Mouse (Mus musculus) kidney, adult 9 months (tissue): ENCODE data around the gene Asic4.

Experiments
- DNase-seq: peaks from one replicate; pipeline ENCODE4 v3.0.0; 2022

Asic4 gene

GRCm38 (mm10) chr1:75467215-75467927 lies 17.1 kb downstream of the Asic4 start:
- peak; percentile 80 for DNase-seq

DNA sequence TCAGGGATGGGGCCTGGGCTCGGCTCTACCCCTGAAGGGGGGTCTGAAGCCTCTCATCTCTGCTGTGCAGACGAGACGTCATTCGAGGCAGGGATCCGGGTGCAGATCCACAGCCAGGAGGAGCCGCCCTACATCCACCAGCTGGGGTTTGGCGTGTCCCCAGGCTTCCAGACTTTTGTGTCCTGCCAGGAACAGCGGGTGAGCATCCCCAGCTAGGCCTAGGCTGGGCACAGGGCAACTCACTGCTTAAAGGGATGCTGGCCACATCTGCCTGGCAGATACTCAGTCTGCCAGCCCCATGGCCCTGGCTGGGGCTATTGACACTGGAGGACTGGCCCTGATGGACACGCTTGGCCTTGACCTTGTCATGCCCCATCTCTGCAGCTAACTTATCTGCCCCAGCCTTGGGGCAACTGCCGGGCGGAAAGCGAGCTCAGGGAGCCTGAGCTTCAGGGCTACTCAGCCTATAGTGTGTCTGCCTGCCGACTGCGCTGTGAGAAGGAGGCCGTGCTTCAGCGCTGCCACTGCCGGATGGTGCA lies 19.1 kb downstream of the Asic4 start:
- no peak for DNase-seq

GRCm38 (mm10) chr1:75476441-75476840 lies 26.2 kb downstream of the Asic4 start:
- DNase-seq = no peak

DNA sequence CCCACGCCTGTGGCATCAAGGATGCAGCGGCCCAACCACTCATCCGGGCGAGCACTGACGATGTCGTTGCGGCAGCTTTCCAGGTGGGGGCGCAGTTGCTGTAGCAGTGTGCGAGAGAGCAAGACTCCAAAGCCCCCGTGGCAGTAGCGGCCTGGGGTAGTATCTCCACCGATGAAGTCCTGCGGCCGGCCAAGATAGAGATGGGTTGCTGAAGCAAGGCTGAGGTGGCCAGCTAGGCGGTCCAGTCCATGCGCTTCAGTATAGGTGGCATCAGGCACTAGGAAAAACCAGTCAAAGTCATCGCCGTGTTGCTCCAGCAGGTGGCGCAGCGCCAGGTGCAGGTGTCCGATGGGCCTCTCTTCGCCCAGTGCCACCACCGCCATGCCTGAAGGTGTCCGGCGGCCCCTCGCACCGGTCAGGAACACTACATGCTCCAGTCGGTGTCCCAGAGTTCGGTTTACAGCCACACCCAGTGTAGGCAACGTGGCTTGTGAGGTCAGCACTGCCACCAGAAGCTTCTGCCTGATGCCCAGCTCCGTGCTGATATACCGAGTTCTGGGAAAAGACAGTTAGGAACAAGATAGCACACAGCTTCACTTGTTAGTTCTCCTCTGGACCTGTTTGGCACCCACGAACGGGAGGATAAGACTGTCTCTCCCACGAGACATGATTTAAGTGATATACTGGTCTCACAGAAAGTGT lies 27.2 kb downstream of the Asic4 start:
- peak; percentile 90 for DNase-seq

GRCm38 (mm10) chr1:75477966-75478290 lies 27.7 kb downstream of the Asic4 start:
- DNase-seq = no peak

- DNase-seq = peak; percentile 54
These were observed 28.3 kb downstream of the Asic4 start for GRCm38 (mm10) chr1:75478497-75478896.

DNA sequence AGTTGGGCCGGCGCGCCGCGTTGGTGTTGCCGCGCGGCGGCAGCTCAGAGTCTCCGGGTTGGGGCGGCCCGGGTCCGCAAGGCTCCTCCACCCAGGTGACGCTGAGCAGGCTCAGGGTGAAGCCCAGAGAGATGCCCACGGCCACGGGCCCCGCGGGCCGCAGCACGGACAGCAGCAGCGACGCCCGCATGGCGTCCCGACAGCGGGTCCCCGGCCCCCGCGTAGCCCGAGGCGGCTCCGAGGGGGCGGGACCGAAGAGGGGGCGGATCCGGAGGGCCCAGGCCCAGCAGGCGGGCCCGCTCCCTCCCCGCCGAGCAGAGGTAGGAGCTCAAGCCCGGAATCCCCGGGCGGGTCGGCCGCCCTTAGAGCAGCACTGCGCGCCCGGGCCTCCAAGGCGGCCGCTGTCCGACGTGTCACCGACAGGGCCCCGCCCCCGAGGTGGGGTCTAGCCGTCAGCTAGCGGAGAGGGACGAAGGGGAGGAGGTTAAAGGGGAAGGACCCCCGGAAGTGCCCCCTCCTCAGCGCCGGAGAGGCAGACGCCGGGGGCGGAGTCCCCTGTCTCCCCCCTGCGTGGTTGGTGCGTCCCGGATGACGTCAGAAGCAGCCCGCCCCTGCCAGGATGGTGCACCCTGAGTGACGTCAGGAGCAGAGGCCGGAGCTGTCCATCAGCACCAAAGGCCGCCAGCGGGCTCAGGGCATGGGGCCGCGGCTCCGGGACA lies 28.8 kb downstream of the Asic4 start, which contains the start of the genes Chpf and Tmem198:
Gene Chpf (minus strand): TSS at position 392 of the 719 bp plus-strand sequence.
Gene Tmem198 (plus strand): TSS at position 617 of the 719 bp plus-strand sequence.
- DNase-seq = peak; percentile 98

GRCm38 (mm10) chr1:75479635-75479989 lies 29.4 kb downstream of the Asic4 start:
- DNase-seq = no peak

GRCm38 (mm10) chr1:75480036-75480435 lies 29.8 kb downstream of the Asic4 start:
- no peak for DNase-seq

DNA sequence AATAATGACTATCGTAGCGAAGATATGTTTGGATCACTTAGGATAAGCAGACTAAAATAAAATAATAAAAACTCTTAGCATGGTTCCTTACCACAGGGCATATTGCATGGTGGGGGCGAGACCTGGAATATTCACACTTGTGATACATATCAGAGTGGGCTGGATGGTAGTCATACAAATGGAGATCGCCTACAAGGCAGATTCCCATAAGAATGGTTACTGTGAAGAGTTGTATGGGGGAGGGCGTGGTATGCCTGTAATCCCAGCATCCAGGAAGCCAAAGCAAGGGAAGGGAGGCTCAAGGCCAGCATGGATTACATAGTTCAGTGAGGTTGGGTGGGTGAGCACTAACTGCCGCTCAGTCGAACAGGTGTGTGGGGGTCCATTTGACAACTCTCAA lies 30.5 kb downstream of the Asic4 start:
- DNase-seq = no peak

GRCm38 (mm10) chr1:75486561-75486960 lies 36.3 kb downstream of the Asic4 start:
- peak; percentile 43 for DNase-seq

GRCm38 (mm10) chr1:75487040-75487404 lies 36.8 kb downstream of the Asic4 start:
- DNase-seq = no peak

- peak; percentile 88 for DNase-seq
These were observed 37.3 kb downstream of the Asic4 start for GRCm38 (mm10) chr1:75487405-75488161.

- DNase-seq = no peak
These were observed 40.7 kb downstream of the Asic4 start for GRCm38 (mm10) chr1:75490785-75491551.

GRCm38 (mm10) chr1:75492579-75493170 lies 42.4 kb downstream of the Asic4 start:
- no peak for DNase-seq

DNA sequence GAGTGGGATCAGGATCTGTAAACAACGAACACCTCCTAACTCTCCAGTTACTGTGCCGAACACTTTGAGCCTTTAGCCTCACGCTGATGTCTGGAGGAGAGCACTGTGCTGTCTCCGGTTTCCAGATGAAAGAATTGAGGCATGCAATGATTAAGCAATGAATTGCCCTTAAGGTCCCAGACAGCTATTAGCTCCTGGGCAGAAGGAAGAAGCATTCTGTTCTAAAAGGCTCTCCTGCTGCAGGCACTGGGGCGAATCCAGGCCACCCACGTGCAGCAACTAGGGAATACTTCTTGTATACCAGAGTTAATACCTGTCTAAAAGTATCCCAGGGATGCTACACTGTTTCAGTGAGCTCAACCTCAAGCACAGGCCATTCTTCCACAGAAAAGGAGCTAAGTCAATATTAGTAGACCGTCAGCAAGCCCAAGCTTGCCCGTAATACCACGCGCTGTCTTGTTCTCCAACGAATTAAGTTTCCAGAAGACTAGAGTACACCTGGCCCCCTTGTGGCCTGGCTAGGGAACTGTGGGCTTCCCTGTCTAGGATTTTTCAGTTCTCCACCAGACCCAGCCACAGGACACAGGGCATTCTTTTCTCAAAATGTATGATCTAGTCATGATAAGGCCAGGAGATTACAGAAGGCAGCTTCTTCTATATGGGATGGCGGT lies 44.8 kb downstream of the Asic4 start:
- DNase-seq = peak; percentile 55

- no peak for DNase-seq
These were observed 48.7 kb downstream of the Asic4 start for GRCm38 (mm10) chr1:75498897-75499296.

GRCm38 (mm10) chr1:75499441-75499840 lies 49.2 kb downstream of the Asic4 start:
- DNase-seq = no peak

DNA sequence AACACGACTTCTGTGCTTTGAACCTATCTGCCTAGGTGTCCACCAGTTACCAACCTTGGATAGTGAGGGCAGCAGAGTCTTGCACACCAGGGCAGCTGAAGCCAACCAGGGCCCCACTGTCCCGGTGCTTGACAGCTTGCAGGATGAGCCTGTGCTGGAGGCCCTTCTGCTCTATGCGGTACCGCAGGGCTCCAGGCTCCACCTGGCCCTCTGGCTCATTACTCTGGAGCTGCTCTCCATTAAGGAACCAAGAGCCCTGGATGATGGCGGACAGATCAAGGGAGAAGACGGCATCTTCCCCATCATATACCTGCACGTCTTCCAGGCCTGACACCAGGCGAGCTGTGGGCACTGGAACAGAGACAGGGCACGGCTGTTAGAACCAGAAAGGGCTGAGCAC lies 51.7 kb downstream of the Asic4 start:
- DNase-seq = no peak

DNA sequence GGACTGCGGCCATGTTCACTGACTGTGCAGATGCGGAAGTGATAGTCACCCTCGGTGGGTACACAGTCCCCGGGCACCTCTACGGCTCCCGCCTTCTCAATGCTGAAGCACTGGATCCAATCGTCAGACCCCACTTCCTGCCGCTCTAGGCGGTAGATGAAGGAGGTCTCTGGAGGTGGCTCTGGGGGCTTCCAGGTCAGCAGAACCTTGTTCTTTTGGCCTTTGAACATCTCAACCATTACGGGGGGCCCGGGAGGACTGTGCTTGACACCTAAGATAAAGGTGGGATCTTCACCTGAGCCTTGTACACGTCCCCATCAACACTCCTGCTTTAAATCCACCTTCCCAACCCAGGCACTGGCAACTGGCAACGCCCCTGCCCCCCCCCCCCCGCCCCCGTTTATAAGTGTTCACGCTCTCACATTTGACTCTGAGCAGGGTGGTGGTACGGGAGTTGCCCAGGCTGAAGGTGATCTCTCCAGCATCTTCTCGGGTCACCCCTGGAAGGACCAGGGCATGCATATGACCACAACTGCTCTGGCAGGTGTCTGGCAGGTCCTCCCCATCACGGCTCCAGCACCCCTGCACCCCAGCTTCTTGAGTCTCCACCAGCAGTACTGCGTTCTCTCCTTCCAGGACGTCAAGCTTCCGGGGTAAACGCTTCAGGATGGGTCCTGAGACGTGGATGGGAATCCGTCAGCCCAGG lies 52.9 kb downstream of the Asic4 start:
- DNase-seq = no peak

GRCm38 (mm10) chr1:75503651-75503980 lies 53.4 kb downstream of the Asic4 start:
- DNase-seq = no peak
